Mouse (Mus musculus): Measurements from ENCODE around the gene Foxl1. TPM values are rescaled to one million over a fixed set of nuclear protein-coding genes. Genes with fewer than 3 reads are reported as not detected.

Gene Foxl1
- total and polyA plus RNA-seq, 3 experiments, result 0.04 TPM; not detected in 2

- Histone ChIP-seq H3K36me3 (replicated peaks in 1 of 2; ENCODE audit: control insufficient read depth in 1 of 2, insufficient read depth in 1 of 2, low read length in 1 of 2) (no peaks in the 10 kb centered on the region), H3K27ac (ENCODE audit: insufficient read depth, low read depth) (no peak overlapping the region), H3K27me3 (replicated peaks) (peaks cover 51% of the 10 kb centered on the region), H3K79me2 (replicated peaks; ENCODE audit: control insufficient read depth, extremely low read depth, insufficient read depth, poor library complexity, severe bottlenecking) (no peaks in the 10 kb centered on the region), H3K9me3 (replicated peaks; ENCODE audit: low read length) (no peaks in the 10 kb centered on the region), H3K4me1 (ENCODE audit: control insufficient read depth in 1 of 2, insufficient read depth in 2 of 2) (peaks cover 5 to 9% of the 10 kb centered on the region in 2 experiments), H3K9ac (ENCODE audit: insufficient read depth, low read depth) (no peak overlapping the region), H3K4me3 (replicated peaks in 1 of 3; ENCODE audit: low read depth in 2 of 3, low read length in 2 of 3, poor library complexity in 1 of 3) (no peak overlapping the region), H3K4me2 (ENCODE audit: insufficient read depth, low read depth, poor library complexity, severe bottlenecking) (no peak overlapping the region)
- dilution Hi-C loops (cut with MboI; ENCODE audit: extremely low pct_ligation_motif_present, extremely low pct_unique_long_range_greater_than_20kb, low sequenced_read_pairs) (no loop called here), in situ Hi-C loops (cut with MboI; ENCODE audit: low pct_ligation_motif_present, low pct_unique_long_range_greater_than_20kb, low sequenced_read_pairs) (no loop called here)
- TF ChIP-seq ZC3H11A (IDR thresholded peaks at IDR 0.05; ENCODE audit: low read depth, low read length) (no peak), GABPA (IDR thresholded peaks at IDR 0.05; ENCODE audit: insufficient replicate concordance, low read depth, low read length) (no peak), ELF1 (IDR thresholded peaks at IDR 0.05; ENCODE audit: low read depth, low read length) (no peak), ETS1 (conservative IDR thresholded peaks at IDR 0.05; ENCODE audit: low read depth, low read length) (no peak), IRF4 (IDR thresholded peaks at IDR 0.05; ENCODE audit: low read depth, low read length) (no peak), JUND (conservative IDR thresholded peaks at IDR 0.05; ENCODE audit: low read depth, low read length) (no peak), KAT2A (IDR thresholded peaks at IDR 0.05; ENCODE audit: insufficient replicate concordance, low read length) (no peak), CHD2 (IDR thresholded peaks at IDR 0.05; ENCODE audit: low read length) (no peak), ZNF384 (IDR thresholded peaks at IDR 0.05; ENCODE audit: low read depth, low read length) (no peak), NELFE (IDR thresholded peaks at IDR 0.05; ENCODE audit: low read depth, low read length) (no peak), RAD21 (IDR thresholded peaks at IDR 0.05; ENCODE audit: low read depth, low read length) (no peak), NRF1 (IDR thresholded peaks at IDR 0.05; ENCODE audit: low read depth, low read length) (no peak)
- DNase-seq (ENCODE audit: extremely low read depth), result no peak
These were observed 444 bp upstream of the Foxl1 start for GRCm38 (mm10) chr8:121127291-121127701.

GRCm38 (mm10) chr8:121128531-121129264, 958 bp downstream of the Foxl1 start:
- Histone ChIP-seq H3K9me3 (replicated peaks; ENCODE audit: low read length) (no peaks in the 10 kb centered on the region), H3K4me3 (replicated peaks in 1 of 3; ENCODE audit: low read depth in 2 of 3, low read length in 2 of 3, poor library complexity in 1 of 3) (no peak overlapping the region), H3K4me1 (ENCODE audit: control insufficient read depth in 1 of 2, insufficient read depth in 2 of 2) (no peaks in the 10 kb centered on the region), H3K4me2 (ENCODE audit: insufficient read depth, low read depth, poor library complexity, severe bottlenecking) (no peak overlapping the region), H3K27me3 (replicated peaks) (peaks cover 53% of the 10 kb centered on the region), H3K36me3 (replicated peaks in 1 of 2; ENCODE audit: control insufficient read depth in 1 of 2, insufficient read depth in 1 of 2, low read length in 1 of 2) (no peaks in the 10 kb centered on the region), H3K27ac (ENCODE audit: insufficient read depth, low read depth) (no peak overlapping the region), H3K9ac (ENCODE audit: insufficient read depth, low read depth) (no peak overlapping the region), H3K79me2 (replicated peaks; ENCODE audit: control insufficient read depth, extremely low read depth, insufficient read depth, poor library complexity, severe bottlenecking) (no peaks in the 10 kb centered on the region)
- no peak for DNase-seq (ENCODE audit: extremely low read depth)
- in situ Hi-C loops (cut with MboI; ENCODE audit: low pct_ligation_motif_present, low pct_unique_long_range_greater_than_20kb, low sequenced_read_pairs) (no loop called here), dilution Hi-C loops (cut with MboI; ENCODE audit: extremely low pct_ligation_motif_present, extremely low pct_unique_long_range_greater_than_20kb, low sequenced_read_pairs) (no loop called here)
- no peak for TF ChIP-seq NELFE (IDR thresholded peaks at IDR 0.05; ENCODE audit: low read depth, low read length)

Measured in CH12.LX (cell line).